In genomic region chr17:31069845-31070244, GRCm38 (mm10) we compare ENCODE assay signal across 27 mouse cellular contexts. TPM values are rescaled to one million over a fixed set of nuclear protein-coding genes. Genes with fewer than 3 reads are reported as not detected.
DNase-seq lines count a peak whose midpoint lies in the region; ATAC-seq and TF ChIP-seq lines count a peak whose summit lies in the region.
"Had no signal": no experiment of that assay in that cellular context is flagged by ENCODE, and none has a peak within 500 bp of the region (broad histone marks: within the 10 kb centered on the region; RNA-seq: fewer than 3 reads in every experiment).

No protein-coding gene starts in this region.

- intact Hi-C loops in heart, postnatal 25 days (cut with DNase I), result no loop called here

- TF ChIP-seq CTCF in cerebellum, adult 2 months (IDR thresholded peaks at IDR 0.05; ENCODE audit: borderline replicate concordance, insufficient read depth, low read depth, low read length), result no peak

- no peak overlapping the region for H3K27ac ChIP-seq in cerebellum, adult 2 months (ENCODE audit: insufficient read depth, low read length)
- peak overlapping the region; percentile 82; the same call in 1 of the 2 replicates for H3K27ac ChIP-seq in heart, embryonic 10.5 days
- H3K27ac ChIP-seq in liver, embryonic 12.5 days, result 0 out of 2 replicates have a peak overlapping the region, but pooled peaks have one; percentile 2
- H3K27ac ChIP-seq in liver, embryonic 16.5 days (ENCODE audit: low read length), result peak overlapping the region; percentile 46
- H3K27ac ChIP-seq: kidney, embryonic 15.5 days; neural tube, embryonic 12.5 days; stomach, postnatal 0 days had no signal

- H3K4me1 ChIP-seq in cerebellum, adult 2 months (ENCODE audit: control insufficient read depth, insufficient read depth, low read length), result peaks cover 40% of the 10 kb centered on the region
- peaks cover 79% of the 10 kb centered on the region for H3K4me1 ChIP-seq in heart, embryonic 10.5 days
- H3K4me1 ChIP-seq in liver, embryonic 12.5 days, result peaks cover 70% of the 10 kb centered on the region
- H3K4me1 ChIP-seq in liver, embryonic 16.5 days (ENCODE audit: control insufficient read depth, low read depth, low read length), result peaks cover 62% of the 10 kb centered on the region

- no peaks in the 10 kb centered on the region for H3K9me3 ChIP-seq in heart, embryonic 10.5 days
- H3K9me3 ChIP-seq in liver, embryonic 12.5 days (replicated peaks), result no peaks in the 10 kb centered on the region
- no peaks in the 10 kb centered on the region for H3K9me3 ChIP-seq in liver, embryonic 16.5 days (replicated peaks; ENCODE audit: control insufficient read depth, low read length)
- H3K9me3 ChIP-seq: kidney, embryonic 15.5 days; neural tube, embryonic 12.5 days had no signal

- no peak overlapping the region for H3K4me2 ChIP-seq in liver, embryonic 12.5 days
- no peak overlapping the region for H3K4me2 ChIP-seq in liver, embryonic 16.5 days (ENCODE audit: low read depth, low read length)
- H3K4me2 ChIP-seq: kidney, embryonic 15.5 days; neural tube, embryonic 12.5 days had no signal

- H3K36me3 ChIP-seq in heart, embryonic 10.5 days, result no peaks in the 10 kb centered on the region
- no peaks in the 10 kb centered on the region for H3K36me3 ChIP-seq in liver, embryonic 12.5 days
- H3K36me3 ChIP-seq in liver, embryonic 16.5 days (ENCODE audit: control insufficient read depth, insufficient read depth), result no peaks in the 10 kb centered on the region
- H3K36me3 ChIP-seq: kidney, embryonic 15.5 days had no signal

- H3K9ac ChIP-seq in liver, embryonic 12.5 days, result no peak overlapping the region
- no peak overlapping the region for H3K9ac ChIP-seq in liver, embryonic 16.5 days (ENCODE audit: low read depth, low read length)
- H3K9ac ChIP-seq: kidney, embryonic 15.5 days; neural tube, embryonic 12.5 days had no signal

- H3K27me3 ChIP-seq in cerebellum, adult 2 months (ENCODE audit: control insufficient read depth, insufficient read depth, low read length), result no peaks in the 10 kb centered on the region
- H3K27me3 ChIP-seq in heart, embryonic 10.5 days (ENCODE audit: insufficient read depth, poor library complexity, severe bottlenecking), result no peaks in the 10 kb centered on the region
- H3K27me3 ChIP-seq in liver, embryonic 12.5 days (replicated peaks), result no peaks in the 10 kb centered on the region; the same call in 1 of the 2 replicates
- H3K27me3 ChIP-seq in liver, embryonic 16.5 days (ENCODE audit: control insufficient read depth, insufficient read depth, low read depth, low read length), result no peaks in the 10 kb centered on the region
- H3K27me3 ChIP-seq: kidney, embryonic 15.5 days; neural tube, embryonic 12.5 days had no signal

- no peak overlapping the region for H3K4me3 ChIP-seq in cerebellum, adult 2 months (replicated peaks; ENCODE audit: insufficient read depth, low read depth, low read length)
- H3K4me3 ChIP-seq in heart, embryonic 10.5 days, result no peak overlapping the region
- H3K4me3 ChIP-seq in liver, embryonic 12.5 days, result no peak overlapping the region
- H3K4me3 ChIP-seq in liver, embryonic 16.5 days (ENCODE audit: low read depth, low read length), result no peak overlapping the region
- H3K4me3 ChIP-seq: kidney, embryonic 15.5 days; left cerebral cortex, adult 2 months; neural tube, embryonic 12.5 days had no signal

- TF ChIP-seq POLR2A in cerebellum, adult 2 months (IDR thresholded peaks at IDR 0.05; ENCODE audit: borderline replicate concordance, insufficient read depth, low read length), result no peak

- DNase-seq in cerebellum, adult 2 months, result peak; percentile 3 to 6
- no peak for DNase-seq in cerebellum, postnatal 14 days
- DNase-seq in heart, embryonic 10.5 days (ENCODE audit: low spot score), result no peak
- DNase-seq in heart, postnatal 25 days (ENCODE audit: low spot score), result no peak
- DNase-seq in liver, result no peak
- DNase-seq: adrenal gland, postnatal 10 days; cerebellum, adult 11 months; kidney, postnatal 4 days; layer of hippocampus, adult 9-11 months; left cerebral cortex, postnatal 4 days; lung, adult 2 months; lung, postnatal 36 days; right cerebral cortex, adult 18-20 months had no signal

- WGBS in cerebellum, adult 2 months, result 85% methylated on average over 4 of the region's 4 CpGs
- 54% methylated on average over 4 of the region's 4 CpGs for WGBS in heart, embryonic 10.5 days
- 22% methylated on average over 4 of the region's 4 CpGs for WGBS in liver, embryonic 12.5 days (ENCODE audit: insufficient replicate concordance)
- 30% methylated on average over 4 of the region's 4 CpGs for WGBS in liver, embryonic 16.5 days (ENCODE audit: insufficient replicate concordance)

- ATAC-seq in liver, embryonic 12.5 days, result peak; percentile 11; the same call in 1 of the 2 replicates
- ATAC-seq in liver, embryonic 16.5 days (ENCODE audit: low read depth), result peak; percentile 61
- ATAC-seq: activated CD4-positive, CD25-positive, alpha-beta regulatory T cell, adult 4 months; CD4-positive, CD25-positive, alpha-beta regulatory T cell, adult 4 months; hindbrain, embryonic 16.5 days; intestine, embryonic 16.5 days had no signal

RNA-seq across cellular contexts. Expression of gene Abcg1, which starts 12.4 kb away (rescaled TPM):
- polyA plus RNA-seq in cerebellum, adult 2 months (2012; rRNA removed), result 41.4 and 42.8 TPM in 2 replicates
- 4.9 and 6.0 TPM in 2 replicates for polyA plus RNA-seq in heart, embryonic 10.5 days (2016; fragmentation: Nextera tagmentation; extraction: Ambion mirVana)
- total RNA-seq in heart, postnatal 25 days (2021), result 1 to 10 TPM; 3.8 to 6.0 TPM
- polyA plus RNA-seq in liver, embryonic 12.5 days (2016; fragmentation: Nextera tagmentation; extraction: Ambion mirVana), result 5.4 and 5.5 TPM in 2 replicates
- 10.4 and 10.8 TPM in 2 replicates for polyA plus RNA-seq in liver, embryonic 16.5 days (2015; fragmentation: Nextera tagmentation; extraction: Ambion mirVana)

RNA-seq across cellular contexts. Expression of gene Tff3, which starts 59.6 kb away (rescaled TPM):
- polyA plus RNA-seq in cerebellum, adult 2 months (2012; rRNA removed), result 0.77 and 1.2 TPM in 2 replicates
- 0.50 TPM in 1 of 2 replicates, not detected in the other for polyA plus RNA-seq in heart, embryonic 10.5 days (2016; fragmentation: Nextera tagmentation; extraction: Ambion mirVana)
- not detected for total RNA-seq in heart, postnatal 25 days (2021)
- 2.2 and 2.3 TPM in 2 replicates for polyA plus RNA-seq in liver, embryonic 12.5 days (2016; fragmentation: Nextera tagmentation; extraction: Ambion mirVana)
- polyA plus RNA-seq in liver, embryonic 16.5 days (2015; fragmentation: Nextera tagmentation; extraction: Ambion mirVana), result 144 and 179 TPM in 2 replicates
- total RNA-seq: adrenal gland, postnatal 10 days; ES-E14; gastrocnemius, adult 8-10 months; granulocyte monocyte progenitor cell, adult 5-6 weeks; left cerebral cortex, adult 2 months; left cerebral cortex, postnatal 4 days had no signal
- polyA plus RNA-seq: activated CD4-positive, CD25-positive, alpha-beta regulatory T cell, adult 4 months; CD4-positive, CD25-positive, alpha-beta regulatory T cell, adult 4 months; heart, postnatal 0 days; lung, adult 2 months had no signal

Comparison
In these comparisons a context has a peak if more than half of its experiments do, and no peak if none do; other contexts are left out.
1. DNase-seq: peak in cerebellum, adult 2 months (2 of 2); none in cerebellum, postnatal 14 days (0 of 2), heart, embryonic 10.5 days (single experiment), heart, postnatal 25 days (single experiment) and liver (single experiment).
2. RNA of gene Tff3, which starts 59.6 kb away (polyA plus RNA-seq): 144 to 179 TPM in liver, embryonic 16.5 days; 2.2 to 2.3 TPM in liver, embryonic 12.5 days, 0.77 to 1.2 TPM in cerebellum, adult 2 months and 0.50 TPM in heart, embryonic 10.5 days; every median in the first group is over 10 times any median in the second.